Mouse (Mus musculus): ENCODE results near the gene Cyp2ab1. TPM values are rescaled to one million over a fixed set of nuclear protein-coding genes. Genes with fewer than 3 reads are reported as not detected.
A peak's percentile ranks its signal among the peaks of the same experiment; 100 is the strongest.

Gene Cyp2ab1
- polyA plus RNA-seq, 2 experiments, result 0.08 to 0.24 TPM

GRCm38 (mm10) chr16:20315266-20315665, 9.9 kb downstream of the Cyp2ab1 start:
- H3K4me3 ChIP-seq (replicated peaks; ENCODE audit: low read length), result no peak overlapping the region
- H3K36me3 ChIP-seq (ENCODE audit: control insufficient read depth, insufficient read depth, low read length), result no peaks in the 10 kb centered on the region
- H3K9me3 ChIP-seq (ENCODE audit: control insufficient read depth, low read length), result no peaks in the 10 kb centered on the region
- no peaks in the 10 kb centered on the region for H3K27me3 ChIP-seq (ENCODE audit: control insufficient read depth, insufficient read depth, low read length)
- ATAC-seq (ENCODE audit: low FRiP score, low read depth) (no peak), DNase-seq (ENCODE audit: low spot score) (no peak)
- 91% methylated on average over 4 of the region's 4 CpGs for WGBS
- H3K9ac ChIP-seq (ENCODE audit: low read depth, low read length, severe bottlenecking), result no peak overlapping the region
- no peaks in the 10 kb centered on the region for H3K4me1 ChIP-seq (ENCODE audit: control insufficient read depth, insufficient read depth, low read length)
- no peak overlapping the region for H3K4me2 ChIP-seq (replicated peaks; ENCODE audit: low read depth, low read length, severe bottlenecking)
- no peak for TF ChIP-seq POLR2A (IDR thresholded peaks at IDR 0.05; ENCODE audit: borderline replicate concordance, extremely low read depth, insufficient read depth, insufficient read length)
- H3K27ac ChIP-seq (replicated peaks; ENCODE audit: low read depth, low read length), result no peak overlapping the region

- TF ChIP-seq POLR2A (IDR thresholded peaks at IDR 0.05; ENCODE audit: borderline replicate concordance, extremely low read depth, insufficient read depth, insufficient read length), result no peak
- no peak overlapping the region for H3K4me3 ChIP-seq (replicated peaks; ENCODE audit: low read length)
- H3K27ac ChIP-seq (replicated peaks; ENCODE audit: low read depth, low read length), result no peak overlapping the region
- no peak for DNase-seq (ENCODE audit: low spot score)
- no peak overlapping the region for H3K9ac ChIP-seq (ENCODE audit: low read depth, low read length, severe bottlenecking)
- H3K36me3 ChIP-seq (ENCODE audit: control insufficient read depth, insufficient read depth, low read length), result no peaks in the 10 kb centered on the region
- WGBS, result 53% methylated on average over 14 of the region's 14 CpGs
- H3K9me3 ChIP-seq (ENCODE audit: control insufficient read depth, low read length), result no peaks in the 10 kb centered on the region
- no peaks in the 10 kb centered on the region for H3K4me1 ChIP-seq (ENCODE audit: control insufficient read depth, insufficient read depth, low read length)
- ATAC-seq (ENCODE audit: low FRiP score, low read depth), result no peak
- H3K27me3 ChIP-seq (ENCODE audit: control insufficient read depth, insufficient read depth, low read length), result no peaks in the 10 kb centered on the region
- H3K4me2 ChIP-seq (replicated peaks; ENCODE audit: low read depth, low read length, severe bottlenecking), result no peak overlapping the region
Observed at GRCm38 (mm10) chr16:20312272-20312671, 12.9 kb downstream of the Cyp2ab1 start.

DNA sequence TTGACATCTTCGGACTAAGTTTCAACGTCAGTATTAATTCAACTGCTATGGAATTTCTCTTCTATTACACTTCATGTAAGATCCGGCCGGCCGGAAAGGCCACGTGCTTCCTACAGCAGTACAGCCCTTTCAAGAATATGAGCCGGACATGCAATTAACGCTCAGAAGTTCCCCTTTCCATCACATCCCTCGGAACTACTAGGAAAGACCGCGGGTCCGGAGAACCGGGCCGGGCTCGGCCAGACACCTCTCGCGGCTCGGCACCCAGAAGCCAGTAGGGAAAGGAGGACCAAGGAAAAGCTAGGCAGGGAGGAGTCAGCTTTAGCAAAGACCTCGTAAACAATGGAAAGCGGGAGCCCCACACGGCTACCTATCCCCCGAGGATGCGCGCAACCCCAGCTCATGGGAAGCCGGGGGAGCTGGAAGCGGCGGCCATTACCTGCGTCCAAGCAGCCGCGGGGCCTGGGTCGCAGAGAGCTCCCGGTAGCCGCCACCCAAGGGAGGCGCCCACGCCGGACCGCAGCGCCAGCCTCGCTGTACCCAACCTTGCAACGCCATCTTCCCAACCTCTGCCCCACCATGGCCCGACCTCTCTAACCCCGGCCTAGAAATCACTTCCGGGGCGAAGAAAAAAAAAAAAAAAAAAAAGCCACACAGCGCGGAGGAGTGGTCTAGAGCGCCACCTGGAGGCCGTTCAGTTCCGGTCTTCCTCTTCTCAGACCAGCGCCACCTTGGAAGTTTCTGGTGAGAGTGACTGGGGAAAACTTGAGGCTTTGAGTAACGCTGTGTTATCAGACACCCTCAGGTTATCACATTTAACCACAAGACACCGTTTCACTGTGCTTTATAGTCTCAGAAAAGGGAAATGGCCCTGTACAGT, 23.2 kb downstream of the Cyp2ab1 start, which contains the start of gene Parl:
TSS of gene Parl (minus strand) at position 618 of the 880 bp plus-strand sequence.
- Histone ChIP-seq H3K36me3 (ENCODE audit: control insufficient read depth, insufficient read depth, low read length) (peaks cover 11% of the 10 kb centered on the region; the same call in 1 of the 2 replicates), H3K4me3 (replicated peaks; ENCODE audit: low read length) (peak within 1 kb of the TSS; percentile 87), H3K27ac (replicated peaks; ENCODE audit: low read depth, low read length) (peak within 1 kb of the TSS; percentile 63; the same call in 1 of the 2 replicates), H3K9ac (ENCODE audit: low read depth, low read length, severe bottlenecking) (peak within 1 kb of the TSS; percentile 78), H3K27me3 (ENCODE audit: control insufficient read depth, insufficient read depth, low read length) (no peaks in the 10 kb centered on the region), H3K4me1 (ENCODE audit: control insufficient read depth, insufficient read depth, low read length) (peaks cover 16% of the 10 kb centered on the region), H3K4me2 (replicated peaks; ENCODE audit: low read depth, low read length, severe bottlenecking) (peak within 1 kb of the TSS; percentile 69), H3K9me3 (ENCODE audit: control insufficient read depth, low read length) (no peaks in the 10 kb centered on the region)
- TF ChIP-seq POLR2A (IDR thresholded peaks at IDR 0.05; ENCODE audit: borderline replicate concordance, extremely low read depth, insufficient read depth, insufficient read length), result peak; percentile 59; the same call in 1 of the 2 replicates
- DNase-seq (ENCODE audit: low spot score) (peak; percentile 94), ATAC-seq (ENCODE audit: low FRiP score, low read depth) (peak; percentile 90)
- WGBS, result under 1% methylated on average over 52 of the region's 52 CpGs

DNA sequence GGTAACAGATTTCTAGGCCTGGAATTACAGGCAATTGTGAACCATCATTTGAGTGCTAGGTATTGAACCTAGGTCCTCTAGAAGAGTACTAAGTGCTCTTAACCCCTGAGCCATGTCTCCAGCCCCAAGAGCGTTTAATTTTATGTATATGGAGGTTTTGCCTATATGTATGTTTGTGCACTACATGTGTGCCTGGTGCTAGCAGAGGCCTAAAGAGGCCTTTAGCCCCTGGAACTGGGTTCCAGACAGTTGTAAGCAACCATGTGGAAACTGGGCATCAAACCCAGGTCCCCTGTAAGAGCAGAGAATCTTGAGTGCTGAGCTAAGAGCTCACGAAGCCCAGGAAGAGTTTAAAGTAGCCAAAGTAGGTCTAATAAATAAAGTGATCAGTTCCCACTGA, 25.1 kb downstream of the Cyp2ab1 start:
- Histone ChIP-seq H3K27ac (replicated peaks; ENCODE audit: low read depth, low read length) (no peak overlapping the region), H3K4me1 (ENCODE audit: control insufficient read depth, insufficient read depth, low read length) (peaks cover 16% of the 10 kb centered on the region), H3K27me3 (ENCODE audit: control insufficient read depth, insufficient read depth, low read length) (no peaks in the 10 kb centered on the region), H3K4me2 (replicated peaks; ENCODE audit: low read depth, low read length, severe bottlenecking) (no peak overlapping the region), H3K9ac (ENCODE audit: low read depth, low read length, severe bottlenecking) (no peak overlapping the region), H3K9me3 (ENCODE audit: control insufficient read depth, low read length) (no peaks in the 10 kb centered on the region), H3K36me3 (ENCODE audit: control insufficient read depth, insufficient read depth, low read length) (peaks cover 27% of the 10 kb centered on the region), H3K4me3 (replicated peaks; ENCODE audit: low read length) (no peak overlapping the region)
- TF ChIP-seq POLR2A (IDR thresholded peaks at IDR 0.05; ENCODE audit: borderline replicate concordance, extremely low read depth, insufficient read depth, insufficient read length), result no peak
- DNase-seq (ENCODE audit: low spot score) (no peak), ATAC-seq (ENCODE audit: low FRiP score, low read depth) (no peak)
- 95% methylated on average over 2 of the region's 2 CpGs for WGBS

DNA sequence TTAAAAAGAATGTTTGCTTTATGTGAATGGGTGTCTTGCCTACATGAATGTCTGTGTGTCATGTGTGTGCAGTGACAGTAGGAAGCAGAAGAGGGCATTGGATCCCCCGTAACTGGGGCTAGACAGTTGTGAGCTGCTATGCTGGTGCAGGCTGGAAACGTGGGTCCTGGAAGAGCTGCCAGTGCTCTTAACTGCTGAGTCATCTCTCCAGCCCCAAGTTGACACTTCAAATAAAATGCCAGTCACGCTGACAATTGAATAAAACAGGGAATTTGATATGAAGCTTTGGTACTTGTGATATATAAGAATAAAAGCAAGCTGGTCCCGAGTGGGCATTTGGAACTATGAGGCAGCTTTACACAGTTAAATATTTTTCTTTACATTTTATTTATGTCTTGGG, 45.0 kb downstream of the Cyp2ab1 start:
- ATAC-seq (ENCODE audit: low FRiP score, low read depth) (no peak), DNase-seq (ENCODE audit: low spot score) (no peak)
- Histone ChIP-seq H3K4me3 (replicated peaks; ENCODE audit: low read length) (no peak overlapping the region), H3K4me1 (ENCODE audit: control insufficient read depth, insufficient read depth, low read length) (no peaks in the 10 kb centered on the region), H3K27ac (replicated peaks; ENCODE audit: low read depth, low read length) (no peak overlapping the region), H3K27me3 (ENCODE audit: control insufficient read depth, insufficient read depth, low read length) (no peaks in the 10 kb centered on the region), H3K36me3 (ENCODE audit: control insufficient read depth, insufficient read depth, low read length) (peaks cover 65% of the 10 kb centered on the region), H3K4me2 (replicated peaks; ENCODE audit: low read depth, low read length, severe bottlenecking) (no peak overlapping the region), H3K9me3 (ENCODE audit: control insufficient read depth, low read length) (no peaks in the 10 kb centered on the region), H3K9ac (ENCODE audit: low read depth, low read length, severe bottlenecking) (no peak overlapping the region)
- TF ChIP-seq POLR2A (IDR thresholded peaks at IDR 0.05; ENCODE audit: borderline replicate concordance, extremely low read depth, insufficient read depth, insufficient read length), result no peak
- 86% methylated on average over 4 of the region's 4 CpGs for WGBS
